Mouse (Mus musculus) liver, postnatal 0 days (tissue): ENCODE measurements around the gene Dcaf5.

Source experiments
- CTCF ChIP-seq: sonication (generic); IDR thresholded peaks from 2 replicates; pipeline ENCODE4 v1.5.1; 2016; ENCODE audit warnings: antibody characterized with exemption, low read depth
- EP300 ChIP-seq: IDR thresholded peaks from 2 replicates; pipeline ENCODE4 v1.6.1; 2016; ENCODE audit warnings: antibody characterized with exemption, low read depth, mild to moderate bottlenecking

GRCm38 (mm10) chr12:80436336-80436976, at the start of gene Dcaf5:
- TF ChIP-seq CTCF (no peak), EP300 (no peak)
